ENCODE assay signal across 22 mouse cellular contexts in the genomic region with DNA sequence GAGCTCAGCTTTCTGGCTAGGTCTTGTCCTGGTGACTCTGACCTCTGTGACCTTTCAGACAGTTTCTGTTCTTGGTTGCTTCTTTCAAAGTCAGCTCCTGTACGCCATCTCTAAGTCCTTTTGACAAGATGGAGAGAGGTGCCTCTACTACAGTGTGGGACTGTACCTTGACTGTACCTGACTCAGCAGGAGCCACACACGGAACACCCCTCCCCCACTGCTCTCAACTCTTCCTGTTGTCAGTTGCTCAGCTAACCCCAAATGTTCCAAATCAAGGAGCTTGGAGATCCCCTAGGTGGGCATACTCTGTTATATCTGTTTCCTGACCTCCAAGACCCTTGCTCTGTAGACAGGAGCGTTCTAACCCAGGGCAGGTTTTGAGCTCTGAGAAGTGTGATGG. TPM values are rescaled to one million over a fixed set of nuclear protein-coding genes. Genes with fewer than 3 reads are reported as not detected.
"Had no signal": no experiment of that assay in that cellular context is flagged by ENCODE, and none has a peak within 500 bp of the region (broad histone marks: within the 10 kb centered on the region; RNA-seq: fewer than 3 reads in every experiment).

A gene (minus strand): TSS at position 205 of the 400 bp plus-strand sequence.

- H3K27me3 ChIP-seq: liver, embryonic 13.5 days; midbrain, embryonic 15.5 days; neural tube, embryonic 12.5 days; neural tube, embryonic 15.5 days had no signal

- H3K4me1 ChIP-seq: midbrain, embryonic 15.5 days; neural tube, embryonic 12.5 days; neural tube, embryonic 15.5 days had no signal

- H3K4me2 ChIP-seq: liver, embryonic 13.5 days; midbrain, embryonic 11.5 days; midbrain, embryonic 15.5 days; neural tube, embryonic 12.5 days; neural tube, embryonic 15.5 days had no signal

- H3K36me3 ChIP-seq: liver, embryonic 13.5 days; midbrain, embryonic 15.5 days; neural tube, embryonic 12.5 days; neural tube, embryonic 15.5 days had no signal

- H3K9me3 ChIP-seq: liver, embryonic 13.5 days; midbrain, embryonic 15.5 days; neural tube, embryonic 12.5 days; neural tube, embryonic 15.5 days had no signal

- H3K4me3 ChIP-seq: left cerebral cortex, adult 2 months; liver, embryonic 13.5 days; midbrain, embryonic 15.5 days; neural tube, embryonic 12.5 days; neural tube, embryonic 15.5 days had no signal

- H3K27ac ChIP-seq: left cerebral cortex, adult 2 months; liver, embryonic 13.5 days; midbrain, embryonic 15.5 days; neural tube, embryonic 12.5 days; neural tube, embryonic 15.5 days; stomach, postnatal 0 days had no signal

- H3K9ac ChIP-seq: liver, embryonic 13.5 days; midbrain, embryonic 15.5 days; neural tube, embryonic 12.5 days; neural tube, embryonic 15.5 days had no signal

- DNase-seq: kidney, adult 18-20 months; kidney, adult 9 months; kidney, postnatal 14 days; kidney, postnatal 4 days; liver, embryonic 13.5 days; lung, adult 2 months; lung, postnatal 14 days; lung, postnatal 4 days; right cerebral cortex, adult 18-20 months; right cerebral cortex, postnatal 14 days; right cerebral cortex, postnatal 4 days had no signal

RNA-seq across cellular contexts. Expression of the gene that starts here (rescaled TPM):
- total RNA-seq: left cerebral cortex, postnatal 10 days; liver, adult 2 months had no signal
- polyA plus RNA-seq: intestine, embryonic 16.5 days; limb, embryonic 11.5 days; liver, adult 2 months; liver, embryonic 13.5 days; liver, embryonic 16.5 days; lung, adult 2 months; midbrain, embryonic 11.5 days; neural tube, embryonic 12.5 days; neural tube, embryonic 15.5 days; stomach, postnatal 0 days had no signal
